Mouse (Mus musculus) C2C12 (cell line): ENCODE results near the gene Cspg4. TPM values are rescaled to one million over a fixed set of nuclear protein-coding genes. Genes with fewer than 3 reads are reported as not detected.
A peak's percentile ranks its signal among the peaks of the same experiment; 100 is the strongest.

Source experiments
- H3K27me3 ChIP-seq: one replicate; pipeline ENCODE4 v1.6.1; 2011; ENCODE audit not compliant: control insufficient read depth, insufficient read depth, insufficient read length
- H3K36me3 ChIP-seq: one replicate; pipeline ENCODE4 v1.6.1; 2011; ENCODE audit not compliant: control insufficient read depth, insufficient read depth
- H3K4me3 ChIP-seq: one replicate; pipeline ENCODE4 v1.5.1; 2011; ENCODE audit warnings: mild to moderate bottlenecking, control low read depth; ENCODE audit not compliant: poor library complexity, insufficient read depth, severe bottlenecking
- H3K79me2 ChIP-seq: one replicate; pipeline ENCODE4 v1.6.1; 2011; ENCODE audit not compliant: control insufficient read depth, insufficient read depth
- H3K79me3 ChIP-seq: one replicate; pipeline ENCODE4 v1.6.1; 2011; ENCODE audit warnings: low read depth, control low read depth
- H3ac ChIP-seq: one replicate; pipeline ENCODE3; 2011; ENCODE audit warnings: low read depth; ENCODE audit not compliant: control insufficient read depth, insufficient read length
- CEBPB ChIP-seq: IDR thresholded peaks from one replicate; pipeline ENCODE4 v1.6.1; 2011; ENCODE audit warnings: low read depth, mild to moderate bottlenecking, control low read depth, moderate library complexity
- CTCF ChIP-seq: IDR thresholded peaks from one replicate; pipeline ENCODE4 v1.5.1; 2011; ENCODE audit not compliant: control insufficient read depth, insufficient read depth, insufficient read length
- FOSL1 ChIP-seq: IDR thresholded peaks from one replicate; pipeline ENCODE4 v1.8.0; 2011; ENCODE audit warnings: mild to moderate bottlenecking, low read length; ENCODE audit not compliant: poor library complexity, insufficient read depth, severe bottlenecking
- MAX ChIP-seq: IDR thresholded peaks from one replicate; pipeline ENCODE4 v1.6.1; 2011; ENCODE audit warnings: mild to moderate bottlenecking, control low read depth
- MYOD1 ChIP-seq: IDR thresholded peaks from one replicate; pipeline ENCODE4 v1.6.1; 2011; ENCODE audit warnings: low read depth; ENCODE audit not compliant: control insufficient read depth, insufficient read length
- MYOG ChIP-seq: IDR thresholded peaks from one replicate; pipeline ENCODE4 v1.6.1; 2011; ENCODE audit not compliant: control insufficient read depth, insufficient read length; ENCODE audit errors: extremely low read depth
- USF1 ChIP-seq: IDR thresholded peaks from one replicate; pipeline ENCODE4 v1.6.1; 2011; ENCODE audit warnings: low read depth, mild to moderate bottlenecking, control low read depth, moderate library complexity
- long read RNA-seq, 2 experiments: library from polyadenylated mRNA; unstranded; transcript quantifications; one replicate each; pipeline ENCODE4 v2.0.0; 2019 to 2020
- polyA plus RNA-seq: library from polyadenylated mRNA; unstranded; fragments of >200 nt; fragmentation: generic; extraction: Trizol; gene quantifications from one replicate; pipeline ENCODE4 v1.2.1, GENCODE M21; 2012; ENCODE audit warnings: missing spikeins

Gene Cspg4
- polyA plus RNA-seq, result 42.8 TPM
- long read RNA-seq, experiment 1, partial matches to known transcripts, result 2 of 5 reads
- long read RNA-seq, experiment 1, other reads (novel, unspliced or antisense), result 3 of 5 reads
- long read RNA-seq, experiment 2, full-length matches to known transcripts, result 7 of 29 reads
- long read RNA-seq, experiment 2, partial matches to known transcripts, result 17 of 29 reads
- long read RNA-seq, experiment 2, other reads (novel, unspliced or antisense), result 5 of 29 reads

DNA sequence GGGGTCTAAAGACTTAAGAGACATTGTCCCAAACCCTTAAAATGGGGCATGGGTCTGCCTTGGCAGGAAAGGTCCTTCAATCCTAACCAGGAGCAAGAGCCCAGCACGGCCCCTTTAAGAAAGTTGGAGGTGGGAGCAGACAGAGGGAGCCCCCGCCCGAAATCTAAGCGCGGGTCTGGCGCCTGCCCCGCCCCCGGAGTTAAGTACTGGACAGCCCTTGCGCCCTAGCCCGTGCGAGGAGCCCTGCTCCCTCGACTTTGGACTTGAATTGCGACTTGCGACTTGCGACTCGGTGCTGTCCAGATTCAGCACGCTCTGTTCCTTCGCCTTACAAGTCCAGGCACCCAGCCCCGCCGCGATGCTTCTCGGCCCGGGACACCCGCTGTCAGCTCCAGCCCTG lies at the start of gene Cspg4:
Gene Cspg4 (plus strand): TSS at position 202 of the 400 bp plus-strand sequence.
- no peaks in the 10 kb centered on the region for H3K27me3 ChIP-seq

DNA sequence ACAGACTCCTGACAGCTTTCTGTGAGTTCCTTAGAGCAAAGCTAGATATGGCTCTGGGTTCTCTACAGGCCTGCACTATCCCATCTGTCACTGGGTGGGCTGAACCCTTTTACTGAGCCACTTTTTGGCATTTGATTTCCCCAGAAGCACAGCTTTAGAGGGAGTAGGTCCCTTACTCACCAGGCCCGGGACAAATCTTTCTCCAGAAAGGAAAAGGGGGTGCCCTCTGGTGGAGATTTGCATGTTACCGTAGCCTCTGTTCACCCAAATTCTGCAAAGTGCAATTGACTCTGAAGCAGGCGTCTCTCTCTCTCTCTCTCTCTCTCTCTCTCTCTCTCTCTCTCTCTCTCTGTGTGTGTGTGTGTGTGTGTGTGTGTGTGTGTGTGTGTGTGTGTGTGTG lies 39.9 kb upstream of the Cspg4 start:
- H3K36me3 ChIP-seq, result no peaks in the 10 kb centered on the region
- H3K27me3 ChIP-seq, result peaks cover 19% of the 10 kb centered on the region
- H3ac ChIP-seq, result no peak overlapping the region
- no peaks in the 10 kb centered on the region for H3K79me3 ChIP-seq
- no peak for TF ChIP-seq FOSL1
- TF ChIP-seq MYOG, result no peak
- no peak for TF ChIP-seq CTCF
- no peak for TF ChIP-seq CEBPB
- TF ChIP-seq MYOD1, result no peak
- no peak for TF ChIP-seq MAX
- TF ChIP-seq USF1, result no peak
- H3K4me3 ChIP-seq, result no peak overlapping the region
- no peaks in the 10 kb centered on the region for H3K79me2 ChIP-seq

More for the DNA sequence above, at the start of gene Cspg4:
- TF ChIP-seq CTCF (no peak), MAX (no peak), CEBPB (no peak), MYOG (no peak), MYOD1 (no peak), USF1 (no peak)
- H3ac ChIP-seq, result peak within 1 kb of the TSS; percentile 90
- H3K79me3 ChIP-seq, result peaks cover 15% of the 10 kb centered on the region
- H3K36me3 ChIP-seq, result no peaks in the 10 kb centered on the region
- peaks cover 46% of the 10 kb centered on the region for H3K79me2 ChIP-seq
- peak within 1 kb of the TSS; percentile 39 for H3K4me3 ChIP-seq

DNA sequence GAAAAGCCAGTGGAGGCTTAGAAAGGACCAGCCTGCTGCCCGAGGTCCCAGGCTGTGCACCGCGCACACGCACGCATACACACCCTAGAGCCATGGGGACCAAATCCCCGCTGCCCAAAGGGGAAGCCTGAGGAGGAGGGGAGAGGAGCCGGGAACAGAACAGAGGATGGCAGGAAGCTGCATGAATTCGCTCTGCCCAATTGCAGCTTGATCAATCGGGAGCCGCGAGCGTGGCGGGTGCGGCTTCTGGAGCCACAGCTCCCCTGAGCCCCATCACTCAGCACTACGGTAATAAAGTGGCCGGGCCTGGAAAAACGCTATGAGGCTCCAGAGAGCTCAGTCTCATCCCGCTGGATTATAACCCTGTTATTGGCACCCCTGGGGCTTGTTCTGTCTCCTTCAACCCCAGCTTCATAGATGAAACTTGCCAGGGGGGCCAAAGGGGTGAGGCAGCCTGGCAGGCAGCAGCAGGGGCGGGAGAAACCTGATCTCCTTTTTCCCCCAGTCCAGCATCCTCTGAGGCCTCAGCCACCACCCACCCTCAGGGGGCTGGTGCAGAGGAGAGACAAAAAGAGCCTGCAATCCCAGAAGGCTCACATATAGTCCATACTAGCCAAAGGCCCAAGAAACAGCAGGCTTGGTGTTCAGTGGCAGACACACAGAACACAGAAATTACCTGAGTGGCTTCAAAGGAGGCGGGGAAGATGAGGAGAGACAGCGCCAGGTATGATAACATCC lies 39.2 kb upstream of the Cspg4 start:
- no peak overlapping the region for H3K4me3 ChIP-seq
- TF ChIP-seq MAX, result no peak
- TF ChIP-seq CTCF, result no peak
- no peak for TF ChIP-seq MYOG
- no peak for TF ChIP-seq CEBPB
- no peak for TF ChIP-seq MYOD1
- no peak for TF ChIP-seq FOSL1
- TF ChIP-seq USF1, result no peak

DNA sequence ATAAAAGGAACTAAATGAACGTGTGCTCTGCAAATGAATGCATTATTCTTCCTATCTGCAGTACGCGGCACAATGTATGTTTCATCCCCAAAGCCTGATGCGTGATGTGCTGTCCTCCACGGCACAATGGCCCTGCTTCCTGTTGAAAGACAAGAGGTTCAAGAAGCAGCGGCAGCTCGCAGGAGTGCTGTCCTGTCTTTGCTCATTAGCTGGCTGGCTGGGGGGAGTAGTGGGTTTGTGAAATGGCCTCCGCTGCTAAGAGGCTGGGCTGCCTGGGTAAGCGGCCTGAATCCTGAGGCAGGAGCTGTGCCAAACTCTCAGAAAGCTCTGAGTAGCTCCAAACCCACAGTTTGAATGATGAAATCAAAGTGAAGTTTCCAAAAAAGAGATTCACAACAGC lies 36.7 kb upstream of the Cspg4 start:
- TF ChIP-seq FOSL1 (no peak), CTCF (no peak), MAX (no peak), MYOD1 (no peak), USF1 (no peak), MYOG (no peak), CEBPB (no peak)

More for the DNA sequence above, 39.2 kb upstream of the Cspg4 start:
- Histone ChIP-seq H3K79me3 (no peaks in the 10 kb centered on the region), H3K79me2 (no peaks in the 10 kb centered on the region), H3K27me3 (peaks cover 22% of the 10 kb centered on the region), H3K36me3 (no peaks in the 10 kb centered on the region), H3ac (no peak overlapping the region)

DNA sequence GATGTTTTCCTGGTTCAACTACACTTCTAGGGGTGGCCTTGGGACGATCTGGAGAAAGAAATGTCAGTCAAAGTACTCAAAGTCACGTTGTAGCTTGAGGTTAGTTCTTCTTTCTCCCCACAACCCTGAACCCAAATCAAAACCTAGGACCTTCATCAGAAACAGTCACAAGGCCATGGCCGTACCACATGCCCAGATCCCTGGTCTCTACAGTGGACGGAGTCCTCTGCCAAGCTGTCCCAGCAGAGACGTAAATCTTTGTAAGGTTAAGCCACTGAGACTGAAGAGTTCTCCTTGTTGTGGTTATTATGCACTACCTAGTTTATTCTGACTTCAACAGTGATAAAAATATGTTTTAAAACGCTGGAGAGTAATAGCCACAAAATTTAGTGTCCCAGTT lies 36.0 kb upstream of the Cspg4 start:
- H3K27me3 ChIP-seq, result peaks cover 19% of the 10 kb centered on the region
- no peak overlapping the region for H3K4me3 ChIP-seq
- no peaks in the 10 kb centered on the region for H3K79me3 ChIP-seq
- no peaks in the 10 kb centered on the region for H3K36me3 ChIP-seq
- H3ac ChIP-seq, result no peak overlapping the region
- no peak for TF ChIP-seq MYOD1
- no peak for TF ChIP-seq USF1
- TF ChIP-seq MAX, result no peak
- no peak for TF ChIP-seq CEBPB
- no peak for TF ChIP-seq MYOG
- no peaks in the 10 kb centered on the region for H3K79me2 ChIP-seq

More for the DNA sequence above, 36.7 kb upstream of the Cspg4 start:
- H3ac ChIP-seq, result no peak overlapping the region
- H3K36me3 ChIP-seq, result no peaks in the 10 kb centered on the region
- no peak overlapping the region for H3K4me3 ChIP-seq
- no peaks in the 10 kb centered on the region for H3K79me2 ChIP-seq
- no peaks in the 10 kb centered on the region for H3K79me3 ChIP-seq
- peaks cover 19% of the 10 kb centered on the region for H3K27me3 ChIP-seq

DNA sequence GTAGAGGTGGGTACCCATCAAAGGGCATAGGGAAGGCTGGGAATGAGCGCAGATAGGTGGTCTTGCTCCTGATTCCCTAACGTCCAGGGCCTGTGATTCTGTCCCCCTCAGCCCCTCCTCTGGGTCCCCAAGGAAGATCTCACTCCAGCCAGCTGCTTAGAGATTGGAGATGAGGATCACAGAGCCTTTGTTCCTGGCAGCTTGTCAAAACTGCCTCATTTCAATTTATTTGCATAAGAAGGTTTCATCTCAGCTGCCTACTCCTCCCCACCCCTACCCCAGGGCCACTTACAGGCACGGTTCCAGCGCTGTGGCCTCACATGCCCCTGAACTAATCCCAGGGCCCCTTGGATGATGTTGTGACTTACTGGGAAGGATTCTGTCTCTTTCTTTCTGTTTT lies 34.7 kb upstream of the Cspg4 start:
- H3K79me3 ChIP-seq, result no peaks in the 10 kb centered on the region
- no peaks in the 10 kb centered on the region for H3K79me2 ChIP-seq
- no peak overlapping the region for H3K4me3 ChIP-seq
- peaks cover 19% of the 10 kb centered on the region for H3K27me3 ChIP-seq
- H3K36me3 ChIP-seq, result no peaks in the 10 kb centered on the region
- TF ChIP-seq USF1 (no peak), MYOD1 (no peak), MAX (no peak), CTCF (no peak)
- H3ac ChIP-seq, result no peak overlapping the region
